Mouse (Mus musculus) macrophage (primary cell): ENCODE results near the gene Mfsd2a. TPM values are rescaled to one million over a fixed set of nuclear protein-coding genes. Genes with fewer than 3 reads are reported as not detected.

Experiments
- H3K27ac ChIP-seq: fragments of 350-480 bp; formaldehyde crosslinking; 2 replicates; pipeline ENCODE4 v1.9.0; 2021
- H3K36me3 ChIP-seq: fragments of 350-480 bp; formaldehyde crosslinking; 2 replicates; pipeline ENCODE4 v1.9.0; 2021; ENCODE audit errors: inconsistent target
- H3K4me3 ChIP-seq: fragments of 350-480 bp; formaldehyde crosslinking; 2 replicates; pipeline ENCODE4 v1.9.0; 2021; ENCODE audit errors: inconsistent target
- H3K79me2 ChIP-seq: fragments of 350-480 bp; formaldehyde crosslinking; 2 replicates; pipeline ENCODE4 v1.9.0; 2021; ENCODE audit errors: inconsistent target
- WGBS: methylation state at CpG from one replicate; pipeline ENCODE4 v1.1.7; 2026; ENCODE audit warnings: inconsistent platforms; ENCODE audit not compliant: missing documents; 5-methylcytosine and 5-hydroxymethylcytosine counted together
- polyA plus RNA-seq: library from polyadenylated mRNA; stranded (reverse); fragments of 250-400 nt; gene quantifications from 3 replicates; pipeline ENCODE4 v1.2.4, GENCODE M21; 2018; ENCODE audit warnings: inconsistent platforms

Mfsd2a gene
- polyA plus RNA-seq, 1 experiment from 2014 or later = not detected

- no peaks in the 10 kb centered on the region for H3K36me3 ChIP-seq
- no peak overlapping the region for H3K4me3 ChIP-seq
- WGBS = 12% methylated on average over 8 of the region's 8 CpGs
- no peaks in the 10 kb centered on the region for H3K79me2 ChIP-seq
- H3K27ac ChIP-seq = no peak overlapping the region
These were observed 24.1 kb upstream of the Mfsd2a start for GRCm38 (mm10) chr4:122985110-122985509.

DNA sequence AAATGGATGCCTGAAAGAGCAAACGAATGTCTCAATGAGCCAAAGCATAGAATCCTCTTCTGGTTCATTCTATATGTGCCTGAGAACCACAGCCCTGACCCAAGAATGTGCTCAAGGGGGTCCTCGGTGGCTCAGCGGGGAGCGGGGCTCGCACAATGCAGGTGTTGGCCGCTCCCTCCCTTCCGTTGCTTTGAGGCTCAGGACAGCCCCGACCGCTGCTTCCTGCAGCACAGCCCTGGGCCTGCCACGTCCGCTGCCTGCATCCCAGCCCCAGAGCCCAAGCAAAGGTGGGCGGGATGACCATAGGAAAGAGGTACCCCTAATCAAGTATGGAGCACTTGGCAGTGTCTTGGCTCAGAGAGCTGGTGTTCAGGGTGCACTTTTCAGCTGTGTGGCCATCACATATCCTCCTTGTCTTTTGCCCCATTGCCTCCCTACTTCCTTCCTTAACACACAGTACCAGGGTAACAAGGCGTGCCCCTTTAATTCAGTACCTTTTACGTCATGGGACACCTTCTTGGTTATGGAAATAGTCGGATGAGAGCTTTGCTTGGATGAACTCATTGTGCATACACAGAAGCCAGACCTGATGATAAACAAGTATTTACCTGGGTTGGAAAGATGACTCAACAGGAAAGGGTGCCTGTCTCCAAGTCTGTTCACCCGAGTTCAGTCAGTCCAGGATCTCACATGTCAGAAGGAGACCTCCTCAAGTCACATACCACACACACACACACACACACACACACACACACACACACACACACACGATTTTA lies 22.7 kb upstream of the Mfsd2a start:
- WGBS = 35% methylated on average over 15 of the region's 17 CpGs
- H3K27ac ChIP-seq = no peak overlapping the region
- no peaks in the 10 kb centered on the region for H3K36me3 ChIP-seq
- no peaks in the 10 kb centered on the region for H3K79me2 ChIP-seq
- H3K4me3 ChIP-seq = no peak overlapping the region

DNA sequence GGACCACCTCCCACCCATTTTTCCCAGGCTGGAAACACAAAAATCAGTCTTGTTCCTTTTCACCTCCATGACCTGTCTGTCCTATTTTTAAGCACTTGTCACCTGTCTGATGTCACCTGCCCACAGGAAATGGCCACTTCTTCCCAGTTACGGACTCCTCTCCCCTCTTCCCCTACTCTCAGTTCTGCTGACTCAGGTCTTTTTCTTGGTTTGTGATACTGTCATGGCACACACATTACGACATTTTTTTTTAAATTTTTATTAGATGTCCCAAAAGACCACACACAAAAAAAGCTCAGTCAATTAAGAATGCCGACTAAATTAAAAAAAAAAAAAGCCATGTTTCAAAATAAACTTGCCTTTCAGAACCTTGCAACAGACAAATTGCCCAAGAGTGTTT lies 21.5 kb upstream of the Mfsd2a start:
- H3K4me3 ChIP-seq = no peak overlapping the region
- H3K27ac ChIP-seq = no peak overlapping the region
- no peaks in the 10 kb centered on the region for H3K79me2 ChIP-seq
- 55% methylated on average over 3 of the region's 3 CpGs for WGBS
- no peaks in the 10 kb centered on the region for H3K36me3 ChIP-seq

DNA sequence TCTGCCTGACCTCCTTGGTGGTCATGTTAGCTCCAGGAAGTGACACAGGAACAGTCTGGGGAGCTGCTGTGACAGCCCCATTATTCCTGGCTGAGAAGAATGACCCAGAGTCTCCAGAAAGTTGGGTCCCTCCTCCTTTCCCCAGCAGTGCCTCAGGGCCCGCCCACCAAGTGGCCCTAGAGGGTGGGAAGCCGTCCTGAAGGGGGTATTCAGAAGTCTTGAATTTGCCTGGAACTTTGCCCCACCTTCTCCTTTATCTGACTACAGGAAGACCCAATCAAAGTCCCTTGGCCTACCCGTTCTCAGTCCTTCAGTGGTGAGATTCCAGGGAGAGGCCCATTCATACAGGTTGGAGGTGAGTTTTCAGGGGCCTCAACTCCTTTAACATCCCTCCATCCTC lies 20.9 kb upstream of the Mfsd2a start:
- Histone ChIP-seq H3K4me3 (no peak overlapping the region), H3K79me2 (no peaks in the 10 kb centered on the region), H3K27ac (no peak overlapping the region), H3K36me3 (no peaks in the 10 kb centered on the region)
- WGBS = 85% methylated on average over 3 of the region's 3 CpGs

DNA sequence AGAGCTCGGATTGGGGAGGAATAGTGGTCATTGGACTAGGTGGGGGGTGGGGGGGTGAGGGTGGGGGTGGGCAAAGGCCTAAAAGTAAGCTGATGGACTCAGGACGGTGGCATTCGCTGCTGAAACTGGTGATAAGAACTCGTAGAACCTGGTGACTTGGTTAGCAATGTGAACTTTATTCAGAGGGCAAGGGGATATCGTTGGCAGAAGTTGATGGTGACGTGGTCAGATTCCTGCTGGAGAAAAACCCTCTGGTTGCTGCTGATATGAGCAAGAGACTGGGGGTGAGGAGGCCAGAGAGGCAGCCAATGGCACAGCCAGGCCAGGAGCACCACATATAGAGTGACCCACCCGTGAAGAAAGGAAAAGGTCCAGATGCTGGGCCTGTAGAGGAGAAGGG lies 20.2 kb upstream of the Mfsd2a start:
- WGBS = 98% methylated on average over 7 of the region's 7 CpGs
- Histone ChIP-seq H3K27ac (no peak overlapping the region), H3K36me3 (no peaks in the 10 kb centered on the region), H3K4me3 (no peak overlapping the region), H3K79me2 (no peaks in the 10 kb centered on the region)

GRCm38 (mm10) chr4:122980684-122981083 lies 19.7 kb upstream of the Mfsd2a start:
- Histone ChIP-seq H3K36me3 (no peaks in the 10 kb centered on the region), H3K79me2 (no peaks in the 10 kb centered on the region), H3K27ac (no peak overlapping the region), H3K4me3 (no peak overlapping the region)
- WGBS = 50% methylated on average over 1 of the region's 2 CpGs

- H3K27ac ChIP-seq = no peak overlapping the region
- 89% methylated on average over 3 of the region's 3 CpGs for WGBS
- H3K36me3 ChIP-seq = no peaks in the 10 kb centered on the region
- no peak overlapping the region for H3K4me3 ChIP-seq
- no peaks in the 10 kb centered on the region for H3K79me2 ChIP-seq
These were observed 18.8 kb upstream of the Mfsd2a start for GRCm38 (mm10) chr4:122979826-122980225.

GRCm38 (mm10) chr4:122978850-122979249 lies 17.9 kb upstream of the Mfsd2a start:
- Histone ChIP-seq H3K36me3 (no peaks in the 10 kb centered on the region), H3K27ac (no peak overlapping the region), H3K79me2 (no peaks in the 10 kb centered on the region), H3K4me3 (no peak overlapping the region)
- WGBS = 100% methylated on average over 2 of the region's 2 CpGs

DNA sequence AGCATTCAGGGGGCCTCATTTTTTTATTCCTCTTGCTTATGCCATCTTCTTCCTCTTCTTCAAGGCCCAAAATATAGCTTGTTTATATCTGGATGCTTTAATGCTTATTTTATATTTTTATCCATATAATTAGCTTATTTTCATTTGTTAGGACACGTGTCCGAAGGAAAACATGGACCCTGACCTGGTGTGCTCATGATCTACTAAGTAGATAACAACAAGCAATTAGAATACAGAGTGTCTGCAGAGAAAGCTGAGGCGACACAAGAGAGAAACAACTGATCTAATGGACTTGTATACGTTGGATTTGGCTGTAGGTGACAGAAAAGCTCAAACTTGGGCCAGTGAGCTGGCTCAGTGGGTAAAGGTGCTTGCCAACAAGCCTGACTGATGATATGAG lies 15.9 kb upstream of the Mfsd2a start:
- WGBS = 94% methylated on average over 4 of the region's 4 CpGs

GRCm38 (mm10) chr4:122974976-122975520 lies 14.1 kb upstream of the Mfsd2a start:
- Histone ChIP-seq H3K27ac (no peak overlapping the region), H3K4me3 (no peak overlapping the region), H3K36me3 (no peaks in the 10 kb centered on the region), H3K79me2 (no peaks in the 10 kb centered on the region)
- 96% methylated on average over 4 of the region's 5 CpGs for WGBS

More for the DNA sequence above, 15.9 kb upstream of the Mfsd2a start:
- Histone ChIP-seq H3K36me3 (no peaks in the 10 kb centered on the region), H3K27ac (no peak overlapping the region), H3K4me3 (no peak overlapping the region), H3K79me2 (no peaks in the 10 kb centered on the region)

- Histone ChIP-seq H3K4me3 (no peak overlapping the region), H3K79me2 (no peaks in the 10 kb centered on the region), H3K36me3 (no peaks in the 10 kb centered on the region), H3K27ac (no peak overlapping the region)
- WGBS = 81% methylated on average over 8 of the region's 8 CpGs
These were observed 11.1 kb upstream of the Mfsd2a start for GRCm38 (mm10) chr4:122972056-122972455.

GRCm38 (mm10) chr4:122971646-122972045 lies 10.7 kb upstream of the Mfsd2a start:
- 56% methylated on average over 4 of the region's 4 CpGs for WGBS
- Histone ChIP-seq H3K27ac (no peak overlapping the region), H3K4me3 (no peak overlapping the region), H3K36me3 (no peaks in the 10 kb centered on the region), H3K79me2 (no peaks in the 10 kb centered on the region)

DNA sequence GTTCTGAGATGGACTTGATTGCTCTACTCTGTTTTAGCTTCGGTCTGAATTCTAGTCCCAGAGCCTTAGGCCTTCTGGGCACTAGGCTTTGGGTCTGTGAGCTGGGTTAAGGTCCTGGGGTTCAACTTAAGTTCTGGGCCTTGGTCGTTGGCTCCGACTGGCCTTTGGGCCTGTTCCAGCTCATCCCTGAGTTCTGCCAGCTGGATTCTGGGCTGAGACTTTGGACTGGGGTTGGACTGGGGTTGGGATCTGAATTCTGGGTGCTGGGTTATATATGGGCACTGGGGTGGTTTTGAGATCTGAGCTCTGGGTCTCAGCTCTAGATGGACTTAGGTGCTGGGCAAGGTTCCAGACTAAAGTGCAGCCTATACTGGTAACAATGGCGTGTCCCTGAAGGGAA lies 10.2 kb upstream of the Mfsd2a start:
- Histone ChIP-seq H3K27ac (no peak overlapping the region), H3K4me3 (no peak overlapping the region), H3K79me2 (no peaks in the 10 kb centered on the region), H3K36me3 (no peaks in the 10 kb centered on the region)
- WGBS = 92% methylated on average over 4 of the region's 4 CpGs

GRCm38 (mm10) chr4:122968106-122968505 lies 7.1 kb upstream of the Mfsd2a start:
- Histone ChIP-seq H3K4me3 (no peak overlapping the region), H3K27ac (no peak overlapping the region), H3K79me2 (no peaks in the 10 kb centered on the region), H3K36me3 (no peaks in the 10 kb centered on the region)
- 95% methylated on average over 4 of the region's 4 CpGs for WGBS

GRCm38 (mm10) chr4:122962751-122963150 lies 1.8 kb upstream of the Mfsd2a start:
- WGBS = 57% methylated on average over 8 of the region's 8 CpGs
- Histone ChIP-seq H3K79me2 (no peaks in the 10 kb centered on the region), H3K36me3 (no peaks in the 10 kb centered on the region)

More at GRCm38 (mm10) chr4:122962751-122963150, 1.8 kb upstream of the Mfsd2a start:
- Histone ChIP-seq H3K27ac (no peak overlapping the region), H3K4me3 (no peak overlapping the region)
